Mouse (Mus musculus) lung, postnatal 0 days (tissue): Measurements from ENCODE around the gene Hdac9. TPM values are rescaled to one million over a fixed set of nuclear protein-coding genes. Genes with fewer than 3 reads are reported as not detected.

Experiments used
- ATAC-seq: fragments of 200-750 bp; cut with Nextera tagmentation; 2 replicates; pipeline ENCODE4 v1.8.0; 2017; ENCODE audit warnings: moderate library complexity
- DNase-seq: peaks from one replicate; pipeline ENCODE4 v3.0.0-alpha.2; 2016; ENCODE audit warnings: low spot score
- H3K27ac ChIP-seq: fragments of 300-500 bp; sonication (generic); 2 replicates; pipeline ENCODE4 v1.5.1; 2014; ENCODE audit warnings: antibody characterized with exemption, mild to moderate bottlenecking, low read length, mixed read lengths
- H3K27me3 ChIP-seq: fragments of 300-500 bp; sonication (generic); replicated peaks from 2 replicates; pipeline ENCODE4 v1.6.1; 2014; ENCODE audit warnings: low read length, mixed read lengths; ENCODE audit not compliant: insufficient read depth
- H3K36me3 ChIP-seq: fragments of 300-500 bp; sonication (generic); 2 replicates; pipeline ENCODE4 v1.6.1; 2014; ENCODE audit warnings: low read length, mixed read lengths; ENCODE audit not compliant: insufficient read depth
- H3K4me1 ChIP-seq: fragments of 300-500 bp; sonication (generic); 2 replicates; pipeline ENCODE4 v1.6.1; 2014; ENCODE audit warnings: antibody characterized with exemption, low read depth, low read length, mixed read lengths; ENCODE audit not compliant: insufficient read depth
- H3K4me2 ChIP-seq: fragments of 300-500 bp; sonication (generic); replicated peaks from 2 replicates; pipeline ENCODE4 v1.6.1; 2014; ENCODE audit warnings: low read depth, mild to moderate bottlenecking, low read length, moderate library complexity, mixed read lengths
- H3K4me3 ChIP-seq: fragments of 300-500 bp; sonication (generic); 2 replicates; pipeline ENCODE4 v1.5.1; 2014; ENCODE audit warnings: low read depth, low read length
- H3K9ac ChIP-seq: fragments of 300-500 bp; sonication (generic); replicated peaks from 2 replicates; pipeline ENCODE4 v1.6.1; 2014; ENCODE audit warnings: low read depth, mild to moderate bottlenecking
- H3K9me3 ChIP-seq: fragments of 300-500 bp; sonication (generic); 2 replicates; pipeline ENCODE4 v1.6.1; 2016; ENCODE audit warnings: low read length, mixed read lengths
- CTCF ChIP-seq: IDR thresholded peaks from 2 replicates; pipeline ENCODE4 v1.5.1; 2016; ENCODE audit warnings: antibody characterized with exemption, mild to moderate bottlenecking
- EP300 ChIP-seq: IDR thresholded peaks from 2 replicates; pipeline ENCODE4 v1.6.1; 2016; ENCODE audit warnings: antibody characterized with exemption, mild to moderate bottlenecking, control low read depth
- WGBS: fragments of 180-500 bp; shearing (Covaris S2); extraction: QIAGEN DNeasy Blood & Tissue Kit; methylation state at CpG from one replicate; pipeline ENCODE4 v1.1.7; 2014; 5-methylcytosine and 5-hydroxymethylcytosine counted together
- polyA plus RNA-seq: library from polyadenylated mRNA; unstranded; fragments of >200 nt; fragmentation: Nextera tagmentation; extraction: Ambion mirVana; gene quantifications from 2 replicates; pipeline ENCODE4 v1.2.1, GENCODE M21; 2015

Gene Hdac9
- polyA plus RNA-seq, 1 experiment from 2014 or later, result 6.0 TPM

DNA sequence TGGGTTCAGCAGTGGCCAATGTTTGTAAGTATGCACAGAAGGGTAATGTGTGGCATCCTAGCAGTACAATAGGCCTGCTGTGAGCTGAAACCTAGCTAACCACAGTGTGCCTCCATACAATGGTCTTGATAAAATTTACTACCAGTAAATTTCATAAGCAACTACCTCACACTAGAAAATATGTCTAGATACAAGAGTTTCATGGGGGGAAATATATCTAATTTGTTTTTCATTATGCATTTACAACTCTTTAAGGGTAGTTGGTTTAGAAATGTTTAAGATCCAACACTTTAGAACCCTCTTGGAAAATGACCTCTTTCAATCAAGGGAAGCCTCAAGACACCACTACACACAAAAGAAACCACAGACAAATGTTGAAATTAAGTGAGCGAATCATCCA, 589.8 kb downstream of the Hdac9 start:
- 94% methylated on average over 1 of the region's 1 CpGs for WGBS
- Histone ChIP-seq H3K27me3 (no peaks in the 10 kb centered on the region), H3K4me3 (no peak overlapping the region), H3K4me2 (no peak overlapping the region), H3K36me3 (no peaks in the 10 kb centered on the region), H3K27ac (no peak overlapping the region), H3K9ac (no peak overlapping the region), H3K4me1 (no peaks in the 10 kb centered on the region), H3K9me3 (no peaks in the 10 kb centered on the region)
- DNase-seq, result no peak
- TF ChIP-seq CTCF (no peak), EP300 (no peak)
- ATAC-seq, result no peak

DNA sequence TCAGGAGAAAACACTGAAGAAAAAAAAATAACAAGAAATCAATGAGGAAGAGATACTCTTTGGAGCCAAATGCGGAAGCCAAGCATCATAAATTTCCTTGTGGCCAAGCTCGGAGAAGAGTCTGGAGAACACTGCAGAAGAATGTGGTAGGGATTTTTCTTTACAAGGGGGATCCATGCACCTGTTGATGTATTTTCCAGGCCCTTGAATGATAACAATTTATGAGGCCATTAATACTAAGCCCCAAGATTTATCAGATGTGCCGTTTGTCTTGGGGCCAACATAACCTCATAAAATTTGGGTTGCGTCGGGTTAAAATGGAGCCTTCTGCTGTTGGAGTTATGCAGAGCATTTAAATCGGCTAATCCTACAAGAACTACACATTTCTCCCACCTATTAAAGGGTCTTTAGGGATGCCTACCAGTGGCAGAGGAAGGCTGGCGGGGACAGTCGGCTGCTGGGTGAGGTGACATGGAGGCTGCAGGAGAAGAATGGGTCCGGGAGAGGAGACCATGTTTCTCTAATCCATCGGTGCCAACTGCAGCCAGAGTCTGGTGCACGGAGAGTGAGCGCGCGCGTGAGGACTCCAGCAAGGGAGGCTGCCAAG, 604.7 kb downstream of the Hdac9 start:
- 81% methylated on average over 15 of the region's 15 CpGs for WGBS
- no peaks in the 10 kb centered on the region for H3K9me3 ChIP-seq
- H3K27me3 ChIP-seq, result no peaks in the 10 kb centered on the region
- H3K4me1 ChIP-seq, result no peaks in the 10 kb centered on the region
- H3K4me3 ChIP-seq, result no peak overlapping the region
- no peaks in the 10 kb centered on the region for H3K36me3 ChIP-seq
- H3K9ac ChIP-seq, result no peak overlapping the region
- H3K4me2 ChIP-seq, result no peak overlapping the region
- no peak for TF ChIP-seq EP300
- TF ChIP-seq CTCF, result no peak
- no peak for DNase-seq
- ATAC-seq, result no peak
- no peak overlapping the region for H3K27ac ChIP-seq

DNA sequence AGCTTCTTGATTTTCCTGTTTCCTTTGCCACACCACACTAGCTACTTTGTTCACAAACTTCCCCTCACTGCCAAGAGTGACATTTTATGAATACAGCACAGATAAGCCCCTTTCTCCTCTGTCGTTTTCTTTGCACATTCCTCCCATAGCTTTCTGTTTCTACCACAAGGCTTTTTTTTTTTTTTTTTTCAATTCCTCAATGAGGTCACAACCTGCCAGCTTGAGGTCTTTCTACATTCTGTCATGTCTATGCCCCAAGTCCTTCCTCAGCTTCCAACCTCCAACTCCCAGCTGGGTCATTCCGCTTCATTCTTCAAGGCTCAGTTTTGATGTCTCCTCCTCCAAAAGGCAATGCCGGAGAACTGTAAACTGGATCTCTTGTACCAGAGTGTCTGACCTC, 611.4 kb downstream of the Hdac9 start:
- ATAC-seq (no peak), DNase-seq (no peak)
- 43% methylated on average over 3 of the region's 3 CpGs for WGBS

DNA sequence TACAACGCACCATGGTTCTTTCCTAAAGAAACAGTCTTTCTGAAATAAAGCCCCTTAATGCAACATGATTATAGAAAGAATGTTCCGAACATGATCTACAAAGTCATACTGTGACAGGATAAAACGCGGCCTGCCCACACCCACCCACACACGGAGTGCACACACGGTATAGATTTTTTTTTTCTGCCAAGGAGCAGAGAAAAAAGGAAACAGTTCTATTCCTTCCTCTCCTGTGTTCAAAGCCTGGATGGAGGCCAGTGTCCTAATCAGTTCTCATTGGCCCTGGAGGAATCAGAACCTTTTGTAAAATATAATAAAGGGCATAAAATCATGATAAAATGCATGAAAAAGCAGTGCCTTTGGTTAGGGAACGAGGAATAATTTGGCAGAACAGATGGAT, 624.5 kb downstream of the Hdac9 start:
- TF ChIP-seq EP300 (no peak), CTCF (no peak)
- 83% methylated on average over 7 of the region's 7 CpGs for WGBS
- Histone ChIP-seq H3K27ac (no peak overlapping the region), H3K9me3 (no peaks in the 10 kb centered on the region), H3K27me3 (no peaks in the 10 kb centered on the region), H3K4me1 (no peaks in the 10 kb centered on the region), H3K4me3 (no peak overlapping the region), H3K4me2 (no peak overlapping the region), H3K36me3 (no peaks in the 10 kb centered on the region), H3K9ac (no peak overlapping the region)
- DNase-seq (no peak), ATAC-seq (no peak)

More for the DNA sequence above, 611.4 kb downstream of the Hdac9 start:
- TF ChIP-seq EP300 (no peak), CTCF (no peak)
- no peaks in the 10 kb centered on the region for H3K9me3 ChIP-seq
- H3K4me1 ChIP-seq, result no peaks in the 10 kb centered on the region
- no peaks in the 10 kb centered on the region for H3K27me3 ChIP-seq
- no peak overlapping the region for H3K4me3 ChIP-seq
- H3K36me3 ChIP-seq, result no peaks in the 10 kb centered on the region
- H3K27ac ChIP-seq, result no peak overlapping the region
- H3K4me2 ChIP-seq, result no peak overlapping the region
- no peak overlapping the region for H3K9ac ChIP-seq

DNA sequence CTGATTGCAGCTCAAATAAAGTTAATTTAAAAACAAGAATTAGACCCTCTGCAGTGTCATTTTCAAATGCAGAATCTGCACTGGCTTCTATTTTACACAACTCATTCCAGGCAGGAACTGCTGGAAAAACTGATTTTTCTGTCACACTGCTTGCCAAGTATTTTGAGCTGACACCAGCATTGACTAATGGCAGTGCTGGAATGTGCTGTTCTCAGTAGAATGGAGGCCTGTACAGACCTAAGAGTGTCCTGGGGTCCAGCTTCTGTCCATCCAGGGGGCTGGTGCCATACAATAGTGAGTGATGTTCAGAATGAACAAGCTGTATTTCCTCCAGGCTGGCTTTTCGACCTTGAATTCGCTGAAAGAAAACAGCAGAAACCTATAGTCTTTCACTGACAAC, 629.7 kb downstream of the Hdac9 start:
- no peaks in the 10 kb centered on the region for H3K36me3 ChIP-seq
- no peak for DNase-seq
- no peak overlapping the region for H3K9ac ChIP-seq
- H3K4me3 ChIP-seq, result no peak overlapping the region
- WGBS, result 54% methylated on average over 2 of the region's 2 CpGs
- no peak for TF ChIP-seq EP300
- no peak for TF ChIP-seq CTCF
- no peak for ATAC-seq
- H3K27me3 ChIP-seq, result no peaks in the 10 kb centered on the region
- no peak overlapping the region for H3K4me2 ChIP-seq
- no peaks in the 10 kb centered on the region for H3K4me1 ChIP-seq
- H3K27ac ChIP-seq, result no peak overlapping the region
- H3K9me3 ChIP-seq, result no peaks in the 10 kb centered on the region

DNA sequence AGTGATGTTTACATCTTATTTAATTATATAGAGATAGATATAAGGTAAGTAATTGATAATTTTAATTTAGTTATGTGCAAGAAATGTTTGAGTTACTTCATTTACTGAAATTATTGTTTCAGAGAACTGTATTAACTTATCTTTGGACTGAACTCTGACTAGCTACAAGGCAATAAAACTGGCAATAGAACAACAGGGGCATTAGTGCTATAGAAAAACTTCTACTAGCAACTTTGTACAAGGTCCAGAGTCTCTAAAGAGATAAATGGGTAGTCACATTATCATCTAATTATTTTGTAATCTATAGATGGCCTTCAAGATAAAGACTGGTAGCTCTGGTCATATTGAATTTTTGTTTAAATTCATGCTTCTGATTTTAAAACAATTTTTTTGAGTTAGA, 632.0 kb downstream of the Hdac9 start:
- Histone ChIP-seq H3K4me3 (no peak overlapping the region), H3K36me3 (no peaks in the 10 kb centered on the region), H3K27me3 (no peaks in the 10 kb centered on the region), H3K4me2 (no peak overlapping the region), H3K27ac (no peak overlapping the region), H3K9ac (no peak overlapping the region), H3K4me1 (no peaks in the 10 kb centered on the region), H3K9me3 (no peaks in the 10 kb centered on the region)
- DNase-seq (no peak), ATAC-seq (no peak)
- no peak for TF ChIP-seq CTCF
- TF ChIP-seq EP300, result no peak

DNA sequence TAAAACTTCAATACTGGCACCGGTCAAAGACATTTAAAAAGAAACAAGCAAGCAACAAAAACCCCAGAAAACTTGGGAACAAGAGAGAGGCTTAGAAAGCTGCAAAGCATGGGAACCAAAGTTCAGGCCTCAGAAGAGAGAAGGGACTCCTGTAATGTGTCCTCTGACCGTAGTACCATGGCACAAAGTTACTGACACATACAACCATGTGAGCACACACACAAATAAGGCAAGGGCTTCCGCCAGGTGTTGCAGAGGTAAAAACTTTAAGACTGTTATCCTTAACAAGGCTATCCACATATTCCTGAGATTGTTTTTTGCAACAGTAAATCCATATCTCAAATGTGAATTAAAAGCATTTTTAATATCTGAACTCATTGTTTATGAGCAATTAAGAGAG, 632.5 kb downstream of the Hdac9 start:
- 93% methylated on average over 3 of the region's 3 CpGs for WGBS
- no peaks in the 10 kb centered on the region for H3K36me3 ChIP-seq
- H3K4me3 ChIP-seq, result no peak overlapping the region
- no peak overlapping the region for H3K4me2 ChIP-seq
- TF ChIP-seq EP300, result no peak
- TF ChIP-seq CTCF, result no peak
- ATAC-seq (no peak), DNase-seq (no peak)
- no peak overlapping the region for H3K27ac ChIP-seq
- no peaks in the 10 kb centered on the region for H3K4me1 ChIP-seq
- H3K9ac ChIP-seq, result no peak overlapping the region
- H3K9me3 ChIP-seq, result no peaks in the 10 kb centered on the region
- no peaks in the 10 kb centered on the region for H3K27me3 ChIP-seq
